Mouse (Mus musculus) heart, adult 2 months (tissue): ENCODE results near the gene Dvl2. TPM values are rescaled to one million over a fixed set of nuclear protein-coding genes. Genes with fewer than 3 reads are reported as not detected.

Source experiments
- DNase-seq, 2 experiments: peaks; one replicate each; pipeline ENCODE4 v3.0.0; 2021
- H3K27ac ChIP-seq: fragments of 200-600 bp; 2 replicates; pipeline ENCODE4 v1.8.1; 2022
- H3K27me3 ChIP-seq: fragments of 200-500 bp; 2 replicates; pipeline ENCODE4 v1.6.1; 2012; ENCODE audit warnings: mild to moderate bottlenecking, low read length, inconsistent platforms, mixed read lengths; ENCODE audit not compliant: control insufficient read depth, insufficient read depth
- H3K36me3 ChIP-seq: fragments of 200-500 bp; 2 replicates; pipeline ENCODE4 v1.6.1; 2012; ENCODE audit warnings: low read length, inconsistent platforms; ENCODE audit not compliant: control insufficient read depth, insufficient read depth
- H3K4me1 ChIP-seq: fragments of 200-500 bp; 2 replicates; pipeline ENCODE4 v1.6.1; 2011; ENCODE audit warnings: low read length; ENCODE audit not compliant: control insufficient read depth, insufficient read depth
- H3K4me3 ChIP-seq: fragments of 200-600 bp; 2 replicates; pipeline ENCODE4 v1.8.1; 2022
- H3K79me2 ChIP-seq: fragments of 200-500 bp; replicated peaks from 2 replicates; pipeline ENCODE4 v1.6.1; 2012; ENCODE audit warnings: mild to moderate bottlenecking, inconsistent platforms, low read length, moderate library complexity, mixed read lengths; ENCODE audit not compliant: control insufficient read depth, insufficient read depth
- H3K9ac ChIP-seq: fragments of 200-500 bp; 2 replicates; pipeline ENCODE4 v1.6.1; 2012; ENCODE audit warnings: low read depth, mild to moderate bottlenecking, control low read depth, inconsistent platforms, low read length, mixed read lengths
- CTCF ChIP-seq: fragments of 200-600 bp; IDR thresholded peaks from 2 replicates; pipeline ENCODE4 v1.8.1; 2022; ENCODE audit warnings: antibody characterized with exemption, mild to moderate bottlenecking, moderate library complexity
- EP300 ChIP-seq: fragments of 200-500 bp; IDR thresholded peaks from 2 replicates; pipeline ENCODE4 v1.6.1; 2011; ENCODE audit warnings: low read depth, low read length, control low read depth; ENCODE audit not compliant: insufficient read depth
- POLR2A ChIP-seq: fragments of 200-500 bp; IDR thresholded peaks from 2 replicates; pipeline ENCODE4 v1.6.1; 2011; ENCODE audit warnings: mild to moderate bottlenecking, low read depth, low read length, control low read depth; ENCODE audit not compliant: insufficient read depth
- WGBS: fragments of 180-500 bp; shearing (Covaris S2); methylation state at CpG from one replicate; pipeline ENCODE4 v1.1.7; 2018; 5-methylcytosine and 5-hydroxymethylcytosine counted together
- intact Hi-C: fragments of 180-260 bp; cut with DNase I; formaldehyde crosslinking; loops from one replicate; pipeline ENCODE4 v1.15.1; 2025
- polyA plus RNA-seq: library from polyadenylated mRNA; depleted of rRNA; stranded (reverse); fragments of >200 nt; gene quantifications from 2 replicates; pipeline ENCODE4 v1.2.3, GENCODE M21; 2012
- total RNA-seq, 2 experiments: library from RNA; stranded (reverse); gene quantifications; 2 replicates each; pipeline ENCODE4 v1.2.3; 2021

Gene Dvl2
- total and polyA plus RNA-seq, 3 experiments: 4.1 to 7.4 (median 4.9) TPM

DNA sequence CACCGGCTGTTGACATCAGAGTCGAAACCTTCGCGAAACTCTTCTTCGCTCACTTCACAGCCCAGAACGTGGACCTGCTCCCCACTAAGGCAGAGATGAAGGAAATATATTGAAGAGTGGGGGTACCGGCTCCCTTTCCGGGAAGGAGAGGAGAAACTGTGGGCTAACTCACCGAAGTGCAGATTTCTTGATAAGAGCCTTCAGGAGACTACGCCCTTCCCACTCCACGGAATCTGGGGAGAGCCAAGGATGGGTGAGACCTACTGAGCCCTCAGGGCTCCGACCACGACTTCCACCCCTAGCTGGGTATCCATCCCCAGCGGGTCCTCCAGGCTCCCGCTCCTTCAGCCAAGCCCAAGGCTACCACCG is 20.6 kb upstream of the Dvl2 start:
- DNase-seq: no peak
- peak overlapping the region; percentile 62 for H3K9ac ChIP-seq
- peaks cover 3% of the 10 kb centered on the region for H3K36me3 ChIP-seq
- peaks cover 5% of the 10 kb centered on the region for H3K4me1 ChIP-seq
- TF ChIP-seq EP300: no peak
- no peak for TF ChIP-seq CTCF
- TF ChIP-seq POLR2A: no peak
- intact Hi-C loops: loop anchor here (2.0 kb wide), 1 partner anchor 15 kb away; the partner anchor contains the start of gene Phf23
- peak overlapping the region; percentile 90 for H3K27ac ChIP-seq
- H3K4me3 ChIP-seq: peak overlapping the region; percentile 85
- H3K79me2 ChIP-seq: 0 out of 2 replicates have a peak, but pooled peaks cover 1% of the 10 kb centered on the region
- 3% methylated on average over 16 of the region's 16 CpGs for WGBS
- H3K27me3 ChIP-seq: no peaks in the 10 kb centered on the region

DNA sequence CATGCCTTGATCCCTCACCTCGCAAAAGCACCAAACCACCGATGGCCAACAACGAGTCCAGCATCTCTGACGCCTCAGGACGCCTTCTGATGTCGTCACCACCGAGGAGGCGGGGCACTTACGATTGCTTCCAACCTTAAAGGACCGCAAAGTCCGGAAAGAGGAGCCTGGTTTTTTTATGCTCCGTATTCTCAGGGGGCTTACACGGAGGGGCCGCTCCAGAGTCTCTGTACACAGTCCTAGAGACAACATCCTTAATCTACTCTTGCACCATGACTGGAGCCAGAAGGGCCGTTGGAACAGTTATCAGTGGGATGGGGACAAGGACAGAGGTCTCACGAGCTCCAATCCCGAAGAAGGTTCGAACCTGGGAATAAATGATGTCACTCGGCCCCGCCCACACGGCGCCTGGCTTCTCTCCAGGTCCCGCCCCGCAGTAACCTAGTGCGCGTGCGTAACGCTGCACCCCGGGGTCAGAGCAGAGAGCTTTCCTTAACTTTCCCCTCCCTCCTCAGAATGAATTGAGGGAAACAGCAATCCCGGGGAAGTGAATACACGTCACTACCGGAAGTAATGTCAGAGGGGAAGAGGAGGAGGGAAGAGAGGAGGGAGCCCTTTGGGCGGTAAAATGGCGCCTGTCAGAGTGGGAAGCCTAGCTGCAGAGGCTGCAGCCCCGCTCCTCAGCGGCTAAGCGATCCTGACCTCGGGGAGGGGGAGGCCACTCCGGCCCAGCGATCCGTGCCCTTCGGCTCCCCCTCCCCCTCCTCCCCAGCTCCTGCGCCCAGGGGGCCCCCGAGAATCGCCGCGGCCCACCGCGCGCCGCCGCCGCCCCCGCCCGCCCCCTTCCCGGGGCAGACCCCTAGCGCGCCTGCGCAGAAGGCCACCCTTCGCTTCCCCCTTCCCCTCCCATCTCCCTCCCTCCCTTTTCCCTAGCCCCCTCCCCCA is 19.9 kb upstream of the Dvl2 start:
- H3K4me1 ChIP-seq: peaks cover 5% of the 10 kb centered on the region
- H3K9ac ChIP-seq: peak overlapping the region; percentile 91
- TF ChIP-seq POLR2A (peak; percentile 88), CTCF (no peak), EP300 (peak; percentile 56; the same call in 1 of the 2 replicates)
- peak overlapping the region; percentile 90 for H3K27ac ChIP-seq
- DNase-seq: peak; percentile 97 to 99
- under 1% methylated on average over 41 of the region's 60 CpGs for WGBS
- peaks cover 3% of the 10 kb centered on the region for H3K36me3 ChIP-seq
- peak overlapping the region; percentile 85 for H3K4me3 ChIP-seq
- no peaks in the 10 kb centered on the region for H3K27me3 ChIP-seq
- intact Hi-C loops: loop anchor here (2.0 kb wide), 1 partner anchor 14 kb away; the partner anchor contains the start of gene Phf23
- 0 out of 2 replicates have a peak, but pooled peaks cover 1% of the 10 kb centered on the region for H3K79me2 ChIP-seq

DNA sequence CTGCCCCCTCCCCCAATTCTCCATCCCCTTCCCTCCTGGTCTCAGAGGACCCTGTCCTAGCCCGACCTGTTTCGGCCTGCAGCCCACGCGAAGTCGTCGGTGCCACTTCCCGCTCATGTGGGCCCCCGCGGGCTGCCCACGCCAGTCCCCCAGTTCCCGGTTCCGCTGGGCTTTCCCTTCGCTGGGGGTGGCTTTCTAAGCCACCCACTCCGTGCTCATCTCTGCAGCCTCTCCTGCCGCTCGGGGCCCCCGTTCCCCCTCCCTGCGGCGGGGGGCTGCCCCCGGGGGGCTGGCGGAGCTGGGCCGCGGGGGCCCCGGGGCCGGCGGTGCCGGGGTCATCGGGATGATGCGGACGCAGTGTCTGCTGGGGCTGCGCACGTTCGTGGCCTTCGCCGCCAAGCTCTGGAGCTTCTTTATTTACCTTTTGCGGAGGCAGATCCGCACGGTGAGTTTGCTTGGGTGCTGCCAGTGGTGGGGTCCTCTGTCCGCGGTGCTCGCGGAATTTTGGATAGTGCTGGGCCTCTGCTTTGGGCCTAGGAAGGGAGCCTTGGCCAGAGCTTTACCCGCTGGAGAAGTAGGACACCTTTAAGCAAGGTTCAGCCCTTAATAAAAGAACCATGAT is 19.1 kb upstream of the Dvl2 start, which contains the start of gene Ctdnep1:
Ctdnep1 (plus strand) TSS at position 16 of the 622 bp plus-strand sequence.
- intact Hi-C loops: loop anchor here (2.0 kb wide), 1 partner anchor 14 kb away; the partner anchor contains the start of gene Phf23
- TF ChIP-seq CTCF (no peak), EP300 (no peak), POLR2A (no peak)
- Histone ChIP-seq H3K36me3 (peaks cover 3% of the 10 kb centered on the region), H3K79me2 (0 out of 2 replicates have a peak, but pooled peaks cover 1% of the 10 kb centered on the region), H3K27me3 (no peaks in the 10 kb centered on the region), H3K4me1 (peaks cover 5% of the 10 kb centered on the region), H3K27ac (peak within 1 kb of the TSS; percentile 90), H3K9ac (peak within 1 kb of the TSS; percentile 91), H3K4me3 (peak within 1 kb of the TSS; percentile 85)
- no peak for DNase-seq
- under 1% methylated on average over 41 of the region's 43 CpGs for WGBS

- H3K4me3 ChIP-seq: peak within 1 kb of the TSS; percentile 85
- TF ChIP-seq CTCF (no peak), EP300 (no peak), POLR2A (no peak)
- H3K27ac ChIP-seq: peak within 1 kb of the TSS; percentile 90
- 0 out of 2 replicates have a peak, but pooled peaks cover 1% of the 10 kb centered on the region for H3K79me2 ChIP-seq
- H3K36me3 ChIP-seq: peaks cover 3% of the 10 kb centered on the region
- H3K27me3 ChIP-seq: no peaks in the 10 kb centered on the region
- peak within 1 kb of the TSS; percentile 91 for H3K9ac ChIP-seq
- intact Hi-C loops: no loop called here
- DNase-seq: no peak
- 30% methylated on average over 8 of the region's 8 CpGs for WGBS
- peaks cover 5% of the 10 kb centered on the region for H3K4me1 ChIP-seq
Observed at GRCm38 (mm10) chr11:69982225-69982624, 18.2 kb upstream of the Dvl2 start, which contains the start of gene Elp5. Gene Elp5 (minus strand): TSS chr11:69982517.

GRCm38 (mm10) chr11:69982877-69983276 is 17.5 kb upstream of the Dvl2 start:
- H3K4me1 ChIP-seq: peaks cover 5% of the 10 kb centered on the region
- H3K27me3 ChIP-seq: no peaks in the 10 kb centered on the region
- WGBS: 19% methylated on average over 5 of the region's 5 CpGs
- 0 out of 2 replicates have a peak, but pooled peaks cover 1% of the 10 kb centered on the region for H3K79me2 ChIP-seq
- DNase-seq: peak in 1 of 2 experiments; percentile 60
- peak overlapping the region; percentile 90 for H3K27ac ChIP-seq
- H3K36me3 ChIP-seq: peaks cover 3% of the 10 kb centered on the region
- intact Hi-C loops: no loop called here
- peak overlapping the region; percentile 50 for H3K9ac ChIP-seq
- TF ChIP-seq POLR2A (no peak), EP300 (no peak), CTCF (no peak)
- H3K4me3 ChIP-seq: no peak overlapping the region; the same call in 1 of the 2 replicates
